Mouse (Mus musculus): ENCODE data around the gene Ccdc17.

GRCm38 (mm10) chr4:116550432-116550831, 46.0 kb upstream of the Ccdc17 start:
- TF ChIP-seq CTCF (IDR thresholded peaks at IDR 0.05; ENCODE audit: extremely low read depth, insufficient read depth, low read length) (no peak), POLR2A (IDR thresholded peaks at IDR 0.05; ENCODE audit: extremely low read depth, insufficient read depth, low read length) (no peak)
